Mouse (Mus musculus): ENCODE results near the gene Tm9sf3. TPM values are rescaled to one million over a fixed set of nuclear protein-coding genes. Genes with fewer than 3 reads are reported as not detected.

Tm9sf3 gene
- 10 to 100 TPM; 90.6 to 91.8 TPM for total RNA-seq (2023)

GRCm38 (mm10) chr19:41263630-41264295 is at the start of gene Tm9sf3:
Gene Tm9sf3, minus strand, starts transcription at chr19:41263997.

GRCm38 (mm10) chr19:41206811-41207344 is 56.9 kb downstream of the Tm9sf3 start, which contains the start of gene Tll2:
Gene Tll2, minus strand, starts transcription at chr19:41206835.

Other genes starting within 250 kb of the Tm9sf3 start
- gene Dntt, start 234.7 kb downstream of the Tm9sf3 start, total RNA-seq (2023): 1 to 10 TPM in 1 of 2 experiments, under 1 TPM in 1; 0.75 to 3.2 TPM
- not detected for gene Opalin, start 186.9 kb downstream of the Tm9sf3 start, total RNA-seq (2023)
- under 1 TPM in 1 of 2 experiments, not detected in 1; 0.11 TPM for gene Tll2, start 57.2 kb downstream of the Tm9sf3 start, total RNA-seq (2023)
- gene Pik3ap1, start 121.1 kb upstream of the Tm9sf3 start, total RNA-seq (2023): 10 to 100 TPM; 59.5 to 64.9 TPM
- 10 to 100 TPM; 24.7 to 31.0 TPM for gene Lcor, start 218.6 kb upstream of the Tm9sf3 start, total RNA-seq (2023)